Mouse (Mus musculus) midbrain, embryonic 10.5 days (tissue): ENCODE data around the gene Zfyve27. TPM values are rescaled to one million over a fixed set of nuclear protein-coding genes. Genes with fewer than 3 reads are reported as not detected.

ENCODE experiments used
- DNase-seq: peaks from one replicate; pipeline ENCODE4 v3.0.0-alpha.2; 2017; ENCODE audit warnings: low spot score
- H3K27ac ChIP-seq: fragments of 300-500 bp; sonication (generic); replicated peaks from 2 replicates; pipeline ENCODE4 v1.5.1; 2016; ENCODE audit warnings: mild to moderate bottlenecking
- H3K27me3 ChIP-seq: fragments of 300-500 bp; sonication (generic); 2 replicates; pipeline ENCODE4 v1.6.1; 2016; ENCODE audit warnings: low read depth, mild to moderate bottlenecking; ENCODE audit not compliant: poor library complexity, severe bottlenecking
- H3K36me3 ChIP-seq: fragments of 300-500 bp; sonication (generic); 2 replicates; pipeline ENCODE4 v1.6.1; 2016; ENCODE audit warnings: mild to moderate bottlenecking, moderate library complexity
- H3K4me1 ChIP-seq: fragments of 300-500 bp; sonication (generic); 2 replicates; pipeline ENCODE4 v1.6.1; 2016
- H3K4me3 ChIP-seq: fragments of 300-500 bp; sonication (generic); 2 replicates; pipeline ENCODE4 v1.5.1; 2016; ENCODE audit warnings: mild to moderate bottlenecking, moderate library complexity
- H3K9me3 ChIP-seq: fragments of 300-500 bp; sonication (generic); replicated peaks from 2 replicates; pipeline ENCODE4 v1.6.1; 2016; ENCODE audit warnings: mild to moderate bottlenecking
- WGBS: fragments of 180-500 bp; shearing (Covaris S2); methylation state at CpG from one replicate; pipeline ENCODE4 v1.1.7; 2016; 5-methylcytosine and 5-hydroxymethylcytosine counted together
- polyA plus RNA-seq: library from polyadenylated mRNA; unstranded; fragments of >200 nt; fragmentation: Nextera tagmentation; extraction: Ambion mirVana; gene quantifications from 2 replicates; pipeline ENCODE4 v1.2.1, GENCODE M21; 2016

The Zfyve27 gene
- polyA plus RNA-seq, 1 experiment from 2014 or later: 29.4 TPM

DNA sequence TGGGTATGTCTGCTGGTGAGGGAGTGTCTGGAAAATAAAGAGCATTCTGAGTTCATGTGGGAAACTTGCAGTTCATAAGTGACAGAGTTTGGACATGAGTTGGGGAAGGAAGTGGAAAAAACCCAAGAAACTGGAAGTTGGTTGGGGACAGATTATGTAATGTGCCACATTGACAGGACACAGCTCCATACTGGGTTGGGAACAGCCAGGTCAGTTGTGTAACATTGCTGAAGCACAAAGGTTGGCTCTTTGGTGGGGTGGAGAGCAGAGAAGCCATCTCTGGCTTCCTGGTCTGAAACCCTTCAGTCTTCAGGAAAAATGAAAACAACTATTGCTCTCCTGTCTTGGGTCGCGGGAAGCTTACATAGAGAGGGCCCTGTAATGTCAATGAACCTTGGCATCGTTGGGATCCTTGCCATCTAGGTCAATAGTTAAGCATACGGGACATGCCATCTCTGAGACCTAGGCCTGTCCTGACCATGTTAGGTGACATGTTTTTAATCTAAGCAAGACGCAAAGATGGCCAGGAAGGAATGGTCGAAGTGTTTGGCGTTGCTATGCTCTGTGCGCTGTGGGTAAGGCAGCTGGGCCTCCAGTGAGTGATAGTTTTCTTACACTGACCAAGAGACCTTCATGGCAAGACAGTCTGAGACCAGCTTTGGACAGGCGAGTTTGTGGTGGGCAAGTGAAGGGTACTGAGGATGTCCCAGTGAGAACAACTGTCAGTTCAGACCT lies 17.3 kb upstream of the Zfyve27 start:
- DNase-seq: no peak
- peaks cover 51% of the 10 kb centered on the region for H3K27me3 ChIP-seq
- no peak overlapping the region for H3K27ac ChIP-seq
- H3K4me1 ChIP-seq: peaks cover 22% of the 10 kb centered on the region
- H3K9me3 ChIP-seq: no peaks in the 10 kb centered on the region
- H3K36me3 ChIP-seq: no peaks in the 10 kb centered on the region
- 88% methylated on average over 9 of the region's 9 CpGs for WGBS
- peak overlapping the region; percentile 60; the same call in 1 of the 2 replicates for H3K4me3 ChIP-seq

DNA sequence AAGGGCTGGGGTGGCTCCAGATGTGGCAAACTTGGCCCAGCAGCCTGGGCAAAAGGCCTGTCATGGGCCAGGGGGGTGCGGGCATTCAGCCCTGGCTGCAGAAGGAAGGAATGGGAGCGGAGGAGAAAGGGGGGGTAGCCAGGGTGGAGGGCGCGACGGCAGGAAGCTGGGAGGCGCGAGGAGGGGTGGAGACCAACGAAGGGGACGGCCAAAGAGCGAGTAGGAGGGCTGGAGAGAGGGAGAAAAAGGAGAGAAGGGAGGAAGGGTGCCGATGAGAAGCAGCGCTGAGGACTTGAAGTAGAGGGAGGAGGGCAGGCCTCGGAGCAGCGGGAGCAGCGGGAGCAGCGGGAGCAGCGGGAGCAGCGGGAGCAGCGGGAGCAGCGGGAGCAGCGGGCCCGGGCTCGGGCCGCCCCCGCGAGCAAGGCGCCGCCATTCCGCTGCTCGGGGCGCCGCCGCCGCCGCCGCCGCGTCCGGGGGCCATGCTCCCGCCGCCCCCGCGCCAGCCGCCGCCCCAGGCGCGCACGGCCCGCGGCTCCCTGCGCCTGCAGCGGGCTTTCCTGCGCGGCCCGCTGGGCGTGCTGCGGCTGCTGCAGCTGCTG lies 16.5 kb upstream of the Zfyve27 start, which contains the start of gene Marveld1:
Marveld1 (plus strand) TSS at position 231 of the 599 bp plus-strand sequence.
- Histone ChIP-seq H3K4me1 (peaks cover 28% of the 10 kb centered on the region), H3K4me3 (peak within 1 kb of the TSS; percentile 60), H3K27ac (peak within 1 kb of the TSS; percentile 85), H3K9me3 (no peaks in the 10 kb centered on the region), H3K27me3 (peaks cover 51% of the 10 kb centered on the region), H3K36me3 (no peaks in the 10 kb centered on the region)
- DNase-seq: peak; percentile 60
- WGBS: under 1% methylated on average over 55 of the region's 57 CpGs

DNA sequence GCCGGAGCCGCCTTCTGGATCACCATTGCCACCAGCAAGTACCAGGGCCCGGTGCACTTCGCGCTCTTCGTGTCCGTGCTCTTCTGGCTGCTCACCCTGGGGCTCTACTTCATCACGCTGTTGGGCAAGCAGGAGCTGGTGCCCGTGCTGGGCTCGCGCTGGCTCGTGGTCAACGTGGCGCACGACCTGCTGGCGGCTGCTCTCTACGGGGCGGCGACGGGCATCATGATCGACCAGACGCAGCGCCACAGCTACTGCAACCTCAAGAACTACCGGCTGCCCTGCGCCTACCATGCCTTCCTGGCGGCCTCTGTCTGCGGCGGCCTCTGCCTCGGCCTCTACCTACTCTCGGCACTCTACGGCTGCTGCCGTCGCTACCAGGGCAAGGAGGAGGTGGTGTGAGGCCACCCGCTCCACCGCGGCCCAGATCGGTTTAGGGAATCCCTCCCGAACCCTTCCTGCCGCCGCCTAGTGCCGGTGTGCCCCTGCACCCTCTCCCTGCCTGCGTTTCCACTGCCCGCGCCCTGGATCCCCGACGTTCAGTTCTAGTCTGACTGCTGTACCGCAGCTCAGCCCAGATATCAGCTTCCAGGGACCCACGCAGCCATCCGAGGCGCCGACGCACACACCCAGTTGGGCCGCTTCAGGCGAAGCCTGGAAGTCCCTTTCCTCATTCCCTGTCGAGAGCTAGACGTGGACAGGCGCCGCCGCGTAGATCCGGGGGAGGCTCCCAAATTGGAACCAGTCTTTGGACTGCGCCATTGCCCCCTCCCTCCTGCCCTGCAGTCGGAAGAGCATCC lies 15.8 kb upstream of the Zfyve27 start:
- Histone ChIP-seq H3K4me1 (peaks cover 28% of the 10 kb centered on the region), H3K27ac (peak overlapping the region; percentile 85), H3K36me3 (no peaks in the 10 kb centered on the region), H3K9me3 (no peaks in the 10 kb centered on the region), H3K4me3 (peak overlapping the region; percentile 60), H3K27me3 (peaks cover 51% of the 10 kb centered on the region)
- peak; percentile 73 for DNase-seq
- 1% methylated on average over 63 of the region's 63 CpGs for WGBS

DNA sequence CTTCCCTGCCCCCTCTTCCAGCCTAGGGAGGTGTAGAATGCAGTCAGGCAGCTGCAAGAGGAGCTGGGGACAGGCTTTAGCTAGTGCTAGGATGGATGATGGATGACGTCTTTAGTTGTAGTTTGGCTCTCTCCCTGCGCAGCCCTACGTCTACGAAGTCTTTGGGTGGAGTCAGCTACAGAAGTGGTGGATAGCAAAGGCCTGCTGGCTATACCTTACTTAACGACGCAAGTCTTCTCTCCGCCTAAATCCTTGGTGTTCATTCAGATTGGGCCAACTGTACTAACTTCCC lies 15.2 kb upstream of the Zfyve27 start:
- Histone ChIP-seq H3K4me1 (peaks cover 28% of the 10 kb centered on the region), H3K27me3 (peaks cover 51% of the 10 kb centered on the region), H3K36me3 (no peaks in the 10 kb centered on the region), H3K4me3 (peak overlapping the region; percentile 60), H3K9me3 (no peaks in the 10 kb centered on the region), H3K27ac (peak overlapping the region; percentile 85; the same call in 1 of the 2 replicates)
- no peak for DNase-seq
- WGBS: 26% methylated on average over 7 of the region's 7 CpGs

DNA sequence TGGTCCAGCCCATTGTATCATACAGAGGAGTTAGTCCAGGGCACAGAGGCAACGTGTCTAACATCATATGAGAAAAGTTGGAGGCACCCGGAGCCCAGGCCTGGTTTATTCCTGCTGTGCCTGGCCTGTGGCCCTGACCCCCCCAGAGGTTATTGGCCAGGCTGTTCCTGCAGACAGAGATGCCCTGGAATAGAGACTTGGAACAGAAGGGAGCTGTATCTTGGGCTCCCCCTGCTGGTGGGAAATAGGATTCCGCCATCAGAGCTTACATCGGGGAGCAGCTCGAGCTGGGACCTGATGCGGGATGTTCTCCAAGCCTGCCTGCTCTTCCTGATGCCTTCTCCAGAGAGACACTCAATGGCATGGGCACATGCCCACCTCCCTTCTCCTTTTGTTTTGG lies 11.8 kb upstream of the Zfyve27 start:
- no peaks in the 10 kb centered on the region for H3K36me3 ChIP-seq
- no peak overlapping the region for H3K4me3 ChIP-seq
- DNase-seq: peak; percentile 83
- peaks cover 28% of the 10 kb centered on the region for H3K27me3 ChIP-seq
- no peak overlapping the region for H3K27ac ChIP-seq
- WGBS: 10% methylated on average over 6 of the region's 6 CpGs
- H3K4me1 ChIP-seq: peaks cover 27% of the 10 kb centered on the region
- H3K9me3 ChIP-seq: no peaks in the 10 kb centered on the region

DNA sequence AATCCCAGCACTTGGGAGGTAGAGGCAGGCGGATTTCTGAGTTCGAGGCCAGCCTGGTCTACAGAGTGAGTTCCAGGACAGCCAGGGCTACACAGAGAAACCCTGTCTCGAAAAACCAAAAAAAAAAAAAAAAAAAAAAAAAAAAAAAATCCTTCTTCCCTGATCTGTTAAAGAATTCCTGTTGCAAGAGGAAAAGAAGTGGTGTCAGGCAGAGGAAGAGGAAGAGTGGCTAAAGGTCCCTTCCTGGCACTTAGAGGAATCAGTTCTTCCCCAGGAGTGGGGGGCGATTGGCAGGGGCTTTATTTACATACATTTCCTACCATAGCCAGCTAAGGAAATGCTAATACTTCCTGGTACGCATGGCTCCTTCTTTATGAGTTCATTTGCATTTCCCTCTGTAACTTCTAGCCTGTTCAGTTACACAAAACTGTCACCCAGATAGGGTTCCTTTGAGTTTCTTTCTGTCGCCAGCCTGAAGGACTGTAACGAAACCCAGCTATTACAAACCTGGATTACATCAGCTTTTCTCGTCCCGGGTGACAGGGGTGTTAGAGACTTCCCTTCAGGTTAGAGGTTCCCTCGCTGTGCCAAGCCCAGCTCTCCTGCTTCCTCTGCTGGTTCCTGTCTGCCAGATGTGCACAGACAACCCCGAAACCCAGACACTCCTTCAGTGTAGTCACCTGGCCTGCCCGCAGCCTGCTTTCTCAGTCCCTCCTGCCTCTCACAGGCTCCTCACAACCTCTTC lies 6.1 kb upstream of the Zfyve27 start:
- Histone ChIP-seq H3K4me1 (peaks cover 9% of the 10 kb centered on the region), H3K9me3 (no peaks in the 10 kb centered on the region), H3K27me3 (no peaks in the 10 kb centered on the region), H3K36me3 (no peaks in the 10 kb centered on the region), H3K4me3 (no peak overlapping the region), H3K27ac (peak overlapping the region; percentile 71)
- DNase-seq: no peak
- 74% methylated on average over 12 of the region's 12 CpGs for WGBS

DNA sequence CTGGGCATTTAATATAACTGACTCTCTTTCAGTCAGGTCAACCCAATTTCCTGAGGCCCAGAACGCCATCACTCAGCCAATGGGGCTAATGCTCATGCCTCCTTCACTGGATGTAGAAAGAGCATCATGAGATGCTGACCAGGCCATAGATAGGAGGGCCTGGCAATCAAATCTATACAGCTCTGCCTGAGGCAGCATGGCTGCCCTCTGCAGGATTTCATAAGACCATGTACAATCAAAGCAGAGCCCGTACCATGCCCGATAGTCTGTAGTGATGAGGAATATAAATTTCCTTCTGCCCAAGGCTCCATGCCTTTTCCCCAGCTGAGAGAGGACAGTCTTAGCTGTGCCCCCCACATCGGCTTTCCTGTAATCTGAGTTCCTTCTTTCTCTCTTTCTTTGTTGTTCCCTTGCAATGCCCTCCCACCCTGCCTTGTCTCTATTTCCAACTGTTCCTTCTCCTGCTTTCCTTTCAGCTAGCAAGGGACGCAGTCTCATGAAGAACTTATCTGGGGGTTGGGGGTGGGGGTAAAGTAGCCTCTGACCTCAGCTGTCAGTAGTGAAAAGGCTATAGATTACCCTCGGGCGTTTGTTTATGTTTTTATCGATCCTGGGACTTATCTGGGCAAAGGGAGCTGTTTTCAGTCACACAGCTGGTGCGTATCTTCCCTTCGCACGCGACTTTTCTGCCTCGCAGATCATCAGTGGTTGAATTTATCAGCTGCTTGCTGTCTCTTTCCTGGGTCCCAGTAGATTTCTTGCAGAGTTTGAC lies 5.3 kb upstream of the Zfyve27 start:
- no peaks in the 10 kb centered on the region for H3K36me3 ChIP-seq
- H3K27ac ChIP-seq: peak overlapping the region; percentile 71
- no peak for DNase-seq
- H3K4me1 ChIP-seq: peaks cover 9% of the 10 kb centered on the region
- no peaks in the 10 kb centered on the region for H3K27me3 ChIP-seq
- H3K4me3 ChIP-seq: no peak overlapping the region
- 69% methylated on average over 13 of the region's 13 CpGs for WGBS
- no peaks in the 10 kb centered on the region for H3K9me3 ChIP-seq

DNA sequence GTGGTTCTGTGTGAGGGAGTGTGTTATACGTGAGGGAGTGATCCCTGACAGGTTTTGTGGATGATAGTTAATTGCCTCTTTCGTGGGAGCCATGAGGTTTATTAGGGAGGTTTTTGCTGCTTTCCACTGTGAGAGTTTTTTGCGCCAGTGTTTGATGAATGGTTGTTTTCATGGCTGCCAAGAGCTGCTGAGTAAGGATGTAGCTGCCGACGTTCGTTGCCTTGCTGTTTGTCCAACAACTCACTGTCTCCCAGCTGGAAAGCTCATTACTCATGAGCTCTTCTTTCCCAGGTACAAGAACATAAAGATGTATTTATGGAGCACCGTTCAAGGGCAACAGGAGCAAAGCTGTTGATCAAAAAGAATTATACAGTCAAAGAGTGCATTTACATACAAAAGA lies 437 bp downstream of the Zfyve27 start:
- H3K27ac ChIP-seq: no peak overlapping the region
- H3K4me3 ChIP-seq: no peak overlapping the region
- no peaks in the 10 kb centered on the region for H3K36me3 ChIP-seq
- DNase-seq: no peak
- no peaks in the 10 kb centered on the region for H3K4me1 ChIP-seq
- H3K9me3 ChIP-seq: no peaks in the 10 kb centered on the region
- WGBS: 82% methylated on average over 7 of the region's 7 CpGs
- H3K27me3 ChIP-seq: peaks cover 29% of the 10 kb centered on the region

DNA sequence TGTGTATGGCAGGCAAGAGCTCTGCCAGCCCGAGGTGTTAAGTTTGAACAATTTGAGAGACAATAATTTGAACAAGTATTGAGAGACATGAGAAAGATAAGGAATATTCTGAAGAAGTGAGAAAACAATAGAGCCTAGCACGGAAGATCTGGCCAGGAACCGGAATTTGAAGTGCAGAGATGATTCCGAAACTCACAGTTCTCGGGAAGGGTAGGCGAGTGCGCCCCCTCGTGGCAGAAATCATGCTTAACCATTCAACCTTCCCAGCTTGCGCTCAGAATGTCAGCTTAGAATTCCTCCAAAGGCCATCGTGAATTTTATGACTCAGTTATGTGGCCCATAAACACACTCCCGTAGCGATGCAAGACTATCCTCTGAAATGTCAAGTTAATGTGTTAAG lies 2.4 kb downstream of the Zfyve27 start:
- peak overlapping the region; percentile 30 for H3K4me3 ChIP-seq
- peak; percentile 81 for DNase-seq
- WGBS: 6% methylated on average over 12 of the region's 12 CpGs

DNA sequence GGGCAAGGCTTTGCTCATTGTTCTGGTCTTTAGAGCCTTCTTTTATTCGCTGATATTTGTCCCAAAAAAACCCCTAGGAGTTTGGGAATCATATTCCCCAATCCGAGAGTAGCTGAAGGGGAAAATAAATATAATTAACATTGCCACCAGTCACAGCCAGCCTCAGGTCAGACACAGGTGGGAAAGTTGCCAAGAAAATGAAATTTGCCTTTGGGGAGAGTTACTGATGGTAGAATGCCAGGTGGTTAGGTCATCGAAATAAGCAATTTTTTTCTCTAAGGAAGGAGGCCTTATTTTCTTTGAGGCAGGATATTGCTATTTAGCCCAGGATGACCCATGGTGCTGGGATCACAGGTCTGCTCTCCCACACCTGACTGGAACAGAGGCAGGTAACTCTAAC lies 3.0 kb downstream of the Zfyve27 start:
- Histone ChIP-seq H3K9me3 (no peaks in the 10 kb centered on the region), H3K36me3 (no peaks in the 10 kb centered on the region), H3K27ac (no peak overlapping the region), H3K27me3 (peaks cover 36% of the 10 kb centered on the region), H3K4me3 (no peak overlapping the region), H3K4me1 (peaks cover 10% of the 10 kb centered on the region)
- DNase-seq: no peak
- 60% methylated on average over 3 of the region's 3 CpGs for WGBS

More for the DNA sequence above, 2.4 kb downstream of the Zfyve27 start:
- Histone ChIP-seq H3K9me3 (no peaks in the 10 kb centered on the region), H3K36me3 (no peaks in the 10 kb centered on the region), H3K27ac (no peak overlapping the region; the same call in 1 of the 2 replicates), H3K4me1 (peaks cover 4% of the 10 kb centered on the region), H3K27me3 (peaks cover 36% of the 10 kb centered on the region)

DNA sequence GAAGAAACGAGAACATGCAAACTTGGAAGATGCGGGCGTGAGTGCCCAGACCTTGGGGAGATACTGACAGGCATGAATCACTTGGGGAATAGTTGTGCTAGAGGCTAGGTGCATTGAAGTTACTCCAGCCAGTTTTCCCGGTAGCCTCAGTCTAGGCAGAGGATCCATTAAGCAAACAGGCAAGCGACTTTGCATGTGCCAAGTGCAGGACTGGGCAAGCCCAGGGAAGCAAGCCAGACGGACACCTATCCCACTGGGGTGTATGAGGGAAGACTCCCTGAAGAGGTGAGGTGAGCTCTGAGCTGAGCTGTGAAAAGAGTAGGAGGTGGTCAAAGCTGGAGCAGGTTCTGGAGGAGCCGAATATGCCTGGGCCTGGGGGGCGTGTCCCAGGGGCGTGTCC lies 3.7 kb downstream of the Zfyve27 start:
- H3K4me1 ChIP-seq: peaks cover 12% of the 10 kb centered on the region
- no peak overlapping the region for H3K4me3 ChIP-seq
- no peak overlapping the region for H3K27ac ChIP-seq
- peaks cover 36% of the 10 kb centered on the region for H3K27me3 ChIP-seq
- H3K9me3 ChIP-seq: no peaks in the 10 kb centered on the region
- no peak for DNase-seq
- 69% methylated on average over 9 of the region's 9 CpGs for WGBS
- no peaks in the 10 kb centered on the region for H3K36me3 ChIP-seq
